Mouse (Mus musculus): Measurements from ENCODE around the gene Haghl. TPM values are rescaled to one million over a fixed set of nuclear protein-coding genes. Genes with fewer than 3 reads are reported as not detected.
"Not testable (repeated sequence)": the region's sequence is repeated elsewhere in the genome, so short reads cannot be mapped to it uniquely, and the experiment has no call there.

Haghl gene
- polyA plus RNA-seq, 1 experiment from 2014 or later, result 165 TPM

GRCm38 (mm10) chr17:25808028-25808427 is 22.6 kb upstream of the Haghl start:
- Histone ChIP-seq H3K27me3 (ENCODE audit: control insufficient read depth, insufficient read depth, low read depth, low read length) (no peaks in the 10 kb centered on the region), H3K9me3 (replicated peaks; ENCODE audit: control insufficient read depth, low read length, poor library complexity, severe bottlenecking) (no peaks in the 10 kb centered on the region), H3K4me2 (ENCODE audit: low read length) (peak overlapping the region; percentile 100), H3K4me3 (ENCODE audit: low read depth, low read length) (peak overlapping the region; percentile 93), H3K4me1 (ENCODE audit: control insufficient read depth, insufficient read depth, low read length) (peaks cover 40% of the 10 kb centered on the region), H3K9ac (ENCODE audit: low read depth, low read length) (peak overlapping the region; percentile 98), H3K36me3 (ENCODE audit: control insufficient read depth, insufficient read depth, low read length) (no peaks in the 10 kb centered on the region), H3K27ac (ENCODE audit: low read length) (peak overlapping the region; percentile 99)
- 27% methylated on average over 5 of the region's 5 CpGs for WGBS
- ATAC-seq, result no peak

- H3K9ac ChIP-seq (ENCODE audit: low read depth, low read length); H3K4me2 ChIP-seq (ENCODE audit: low read length); H3K36me3 ChIP-seq (ENCODE audit: control insufficient read depth, insufficient read depth, low read length); H3K27ac ChIP-seq (ENCODE audit: low read length); H3K27me3 ChIP-seq (ENCODE audit: control insufficient read depth, insufficient read depth, low read depth, low read length); H3K9me3 ChIP-seq (replicated peaks; ENCODE audit: control insufficient read depth, low read length, poor library complexity, severe bottlenecking); ATAC-seq; H3K4me3 ChIP-seq (ENCODE audit: low read depth, low read length): not testable (repeated sequence)
- WGBS, result 44% methylated on average over 2 of the region's 2 CpGs
- peaks cover 40% of the 10 kb centered on the region for H3K4me1 ChIP-seq (ENCODE audit: control insufficient read depth, insufficient read depth, low read length)
These were observed 22.0 kb upstream of the Haghl start for GRCm38 (mm10) chr17:25807452-25807851.

GRCm38 (mm10) chr17:25806507-25806906 is 21.0 kb upstream of the Haghl start:
- Histone ChIP-seq H3K4me2 (ENCODE audit: low read length) (no peak overlapping the region), H3K9me3 (replicated peaks; ENCODE audit: control insufficient read depth, low read length, poor library complexity, severe bottlenecking) (no peaks in the 10 kb centered on the region), H3K27me3 (ENCODE audit: control insufficient read depth, insufficient read depth, low read depth, low read length) (no peaks in the 10 kb centered on the region), H3K27ac (ENCODE audit: low read length) (no peak overlapping the region), H3K36me3 (ENCODE audit: control insufficient read depth, insufficient read depth, low read length) (no peaks in the 10 kb centered on the region), H3K4me3 (ENCODE audit: low read depth, low read length) (no peak overlapping the region), H3K9ac (ENCODE audit: low read depth, low read length) (no peak overlapping the region), H3K4me1 (ENCODE audit: control insufficient read depth, insufficient read depth, low read length) (peaks cover 41% of the 10 kb centered on the region)
- 89% methylated on average over 4 of the region's 4 CpGs for WGBS
- ATAC-seq, result no peak

- Histone ChIP-seq H3K9me3 (replicated peaks; ENCODE audit: control insufficient read depth, low read length, poor library complexity, severe bottlenecking) (no peaks in the 10 kb centered on the region), H3K36me3 (ENCODE audit: control insufficient read depth, insufficient read depth, low read length) (no peaks in the 10 kb centered on the region), H3K4me3 (ENCODE audit: low read depth, low read length) (no peak overlapping the region), H3K4me2 (ENCODE audit: low read length) (peak overlapping the region; percentile 37), H3K27ac (ENCODE audit: low read length) (peak overlapping the region; percentile 94), H3K9ac (ENCODE audit: low read depth, low read length) (peak overlapping the region; percentile 43), H3K27me3 (ENCODE audit: control insufficient read depth, insufficient read depth, low read depth, low read length) (no peaks in the 10 kb centered on the region), H3K4me1 (ENCODE audit: control insufficient read depth, insufficient read depth, low read length) (peaks cover 25% of the 10 kb centered on the region)
- peak; percentile 93 for ATAC-seq
- WGBS, result 4% methylated on average over 10 of the region's 10 CpGs
These were observed 17.5 kb upstream of the Haghl start for GRCm38 (mm10) chr17:25802825-25803517.

GRCm38 (mm10) chr17:25801029-25801428 is 15.6 kb upstream of the Haghl start:
- no peaks in the 10 kb centered on the region for H3K9me3 ChIP-seq (replicated peaks; ENCODE audit: control insufficient read depth, low read length, poor library complexity, severe bottlenecking)
- 8% methylated on average over 6 of the region's 6 CpGs for WGBS
- ATAC-seq, result no peak
- no peak overlapping the region for H3K9ac ChIP-seq (ENCODE audit: low read depth, low read length)
- peaks cover 38% of the 10 kb centered on the region for H3K4me1 ChIP-seq (ENCODE audit: control insufficient read depth, insufficient read depth, low read length)
- no peaks in the 10 kb centered on the region for H3K36me3 ChIP-seq (ENCODE audit: control insufficient read depth, insufficient read depth, low read length)
- H3K27ac ChIP-seq (ENCODE audit: low read length), result no peak overlapping the region
- H3K4me2 ChIP-seq (ENCODE audit: low read length), result no peak overlapping the region
- peaks cover 6% of the 10 kb centered on the region for H3K27me3 ChIP-seq (ENCODE audit: control insufficient read depth, insufficient read depth, low read depth, low read length)
- no peak overlapping the region for H3K4me3 ChIP-seq (ENCODE audit: low read depth, low read length)

GRCm38 (mm10) chr17:25796951-25797369 is 11.5 kb upstream of the Haghl start, which contains the start of gene Metrn:
Gene Metrn (minus strand): TSS chr17:25797136.
- H3K27ac ChIP-seq (ENCODE audit: low read length), result peak within 1 kb of the TSS; percentile 3; the same call in 1 of the 2 replicates
- ATAC-seq, result peak; percentile 58

GRCm38 (mm10) chr17:25796211-25796771 is 10.8 kb upstream of the Haghl start:
- ATAC-seq, result no peak
- Histone ChIP-seq H3K4me3 (ENCODE audit: low read depth, low read length) (peak overlapping the region; percentile 49), H3K27me3 (ENCODE audit: control insufficient read depth, insufficient read depth, low read depth, low read length) (peaks cover 6% of the 10 kb centered on the region), H3K9me3 (replicated peaks; ENCODE audit: control insufficient read depth, low read length, poor library complexity, severe bottlenecking) (no peaks in the 10 kb centered on the region), H3K4me1 (ENCODE audit: control insufficient read depth, insufficient read depth, low read length) (peaks cover 29% of the 10 kb centered on the region), H3K27ac (ENCODE audit: low read length) (0 out of 2 replicates have a peak overlapping the region, but pooled peaks have one; percentile 3), H3K4me2 (ENCODE audit: low read length) (peak overlapping the region; percentile 72), H3K9ac (ENCODE audit: low read depth, low read length) (peak overlapping the region; percentile 51; the same call in 1 of the 2 replicates), H3K36me3 (ENCODE audit: control insufficient read depth, insufficient read depth, low read length) (no peaks in the 10 kb centered on the region)
- WGBS, result under 1% methylated on average over 37 of the region's 37 CpGs

More at GRCm38 (mm10) chr17:25796951-25797369, 11.5 kb upstream of the Haghl start, which contains the start of gene Metrn:
- H3K4me2 ChIP-seq (ENCODE audit: low read length), result peak within 1 kb of the TSS; percentile 72
- H3K9ac ChIP-seq (ENCODE audit: low read depth, low read length), result peak within 1 kb of the TSS; percentile 51; the same call in 1 of the 2 replicates
- no peaks in the 10 kb centered on the region for H3K36me3 ChIP-seq (ENCODE audit: control insufficient read depth, insufficient read depth, low read length)
- peaks cover 6% of the 10 kb centered on the region for H3K27me3 ChIP-seq (ENCODE audit: control insufficient read depth, insufficient read depth, low read depth, low read length)
- H3K4me1 ChIP-seq (ENCODE audit: control insufficient read depth, insufficient read depth, low read length), result peaks cover 29% of the 10 kb centered on the region
- H3K4me3 ChIP-seq (ENCODE audit: low read depth, low read length), result peak within 1 kb of the TSS; percentile 49
- no peaks in the 10 kb centered on the region for H3K9me3 ChIP-seq (replicated peaks; ENCODE audit: control insufficient read depth, low read length, poor library complexity, severe bottlenecking)
- under 1% methylated on average over 35 of the region's 35 CpGs for WGBS

- peak within 1 kb of the TSS; percentile 49 for H3K4me3 ChIP-seq (ENCODE audit: low read depth, low read length)
- no peaks in the 10 kb centered on the region for H3K9me3 ChIP-seq (replicated peaks; ENCODE audit: control insufficient read depth, low read length, poor library complexity, severe bottlenecking)
- H3K27ac ChIP-seq (ENCODE audit: low read length), result peak within 1 kb of the TSS; percentile 44; the same call in 1 of the 2 replicates
- H3K9ac ChIP-seq (ENCODE audit: low read depth, low read length), result peak within 1 kb of the TSS; percentile 51
- WGBS, result 7% methylated on average over 6 of the region's 6 CpGs
- H3K36me3 ChIP-seq (ENCODE audit: control insufficient read depth, insufficient read depth, low read length), result no peaks in the 10 kb centered on the region
- H3K27me3 ChIP-seq (ENCODE audit: control insufficient read depth, insufficient read depth, low read depth, low read length), result peaks cover 6% of the 10 kb centered on the region
- H3K4me2 ChIP-seq (ENCODE audit: low read length), result peak within 1 kb of the TSS; percentile 72
- no peak for ATAC-seq
- H3K4me1 ChIP-seq (ENCODE audit: control insufficient read depth, insufficient read depth, low read length), result peaks cover 34% of the 10 kb centered on the region
These were observed 10.2 kb upstream of the Haghl start, which contains the start of gene AC134908.4 for GRCm38 (mm10) chr17:25795609-25796092. Gene AC134908.4 (minus strand): TSS chr17:25795659.

- 42% methylated on average over 17 of the region's 17 CpGs for WGBS
- H3K27me3 ChIP-seq (ENCODE audit: control insufficient read depth, insufficient read depth, low read depth, low read length), result peaks cover 6% of the 10 kb centered on the region
- peak overlapping the region; percentile 44; the same call in 1 of the 2 replicates for H3K27ac ChIP-seq (ENCODE audit: low read length)
- H3K36me3 ChIP-seq (ENCODE audit: control insufficient read depth, insufficient read depth, low read length), result no peaks in the 10 kb centered on the region
- H3K4me2 ChIP-seq (ENCODE audit: low read length), result peak overlapping the region; percentile 72
- H3K4me3 ChIP-seq (ENCODE audit: low read depth, low read length), result 0 out of 2 replicates have a peak overlapping the region, but pooled peaks have one; percentile 6
- peaks cover 38% of the 10 kb centered on the region for H3K4me1 ChIP-seq (ENCODE audit: control insufficient read depth, insufficient read depth, low read length)
- ATAC-seq, result no peak
- H3K9ac ChIP-seq (ENCODE audit: low read depth, low read length), result peak overlapping the region; percentile 37; the same call in 1 of the 2 replicates
- H3K9me3 ChIP-seq (replicated peaks; ENCODE audit: control insufficient read depth, low read length, poor library complexity, severe bottlenecking), result no peaks in the 10 kb centered on the region
These were observed 9.5 kb upstream of the Haghl start for GRCm38 (mm10) chr17:25794998-25795397.

Data from midbrain, embryonic 16.5 days (tissue).